Mouse (Mus musculus) heart, adult 2 months (tissue): ENCODE data around the gene Pbld2. TPM values are rescaled to one million over a fixed set of nuclear protein-coding genes. Genes with fewer than 3 reads are reported as not detected.

Source experiments
- DNase-seq, 2 experiments: peaks; one replicate each; pipeline ENCODE4 v3.0.0; 2021
- H3K27ac ChIP-seq: fragments of 200-600 bp; 2 replicates; pipeline ENCODE4 v1.8.1; 2022
- H3K27me3 ChIP-seq: fragments of 200-500 bp; 2 replicates; pipeline ENCODE4 v1.6.1; 2012; ENCODE audit warnings: mild to moderate bottlenecking, low read length, inconsistent platforms, mixed read lengths; ENCODE audit not compliant: control insufficient read depth, insufficient read depth
- H3K36me3 ChIP-seq: fragments of 200-500 bp; 2 replicates; pipeline ENCODE4 v1.6.1; 2012; ENCODE audit warnings: low read length, inconsistent platforms; ENCODE audit not compliant: control insufficient read depth, insufficient read depth
- H3K4me1 ChIP-seq: fragments of 200-500 bp; 2 replicates; pipeline ENCODE4 v1.6.1; 2011; ENCODE audit warnings: low read length; ENCODE audit not compliant: control insufficient read depth, insufficient read depth
- H3K4me3 ChIP-seq: fragments of 200-600 bp; 2 replicates; pipeline ENCODE4 v1.8.1; 2022
- H3K79me2 ChIP-seq: fragments of 200-500 bp; replicated peaks from 2 replicates; pipeline ENCODE4 v1.6.1; 2012; ENCODE audit warnings: mild to moderate bottlenecking, inconsistent platforms, low read length, moderate library complexity, mixed read lengths; ENCODE audit not compliant: control insufficient read depth, insufficient read depth
- H3K9ac ChIP-seq: fragments of 200-500 bp; 2 replicates; pipeline ENCODE4 v1.6.1; 2012; ENCODE audit warnings: low read depth, mild to moderate bottlenecking, control low read depth, inconsistent platforms, low read length, mixed read lengths
- CTCF ChIP-seq: fragments of 200-600 bp; IDR thresholded peaks from 2 replicates; pipeline ENCODE4 v1.8.1; 2022; ENCODE audit warnings: antibody characterized with exemption, mild to moderate bottlenecking, moderate library complexity
- EP300 ChIP-seq: fragments of 200-500 bp; IDR thresholded peaks from 2 replicates; pipeline ENCODE4 v1.6.1; 2011; ENCODE audit warnings: low read depth, low read length, control low read depth; ENCODE audit not compliant: insufficient read depth
- POLR2A ChIP-seq: fragments of 200-500 bp; IDR thresholded peaks from 2 replicates; pipeline ENCODE4 v1.6.1; 2011; ENCODE audit warnings: mild to moderate bottlenecking, low read depth, low read length, control low read depth; ENCODE audit not compliant: insufficient read depth
- WGBS: fragments of 180-500 bp; shearing (Covaris S2); methylation state at CpG from one replicate; pipeline ENCODE4 v1.1.7; 2018; 5-methylcytosine and 5-hydroxymethylcytosine counted together
- intact Hi-C: fragments of 180-260 bp; cut with DNase I; formaldehyde crosslinking; loops from one replicate; pipeline ENCODE4 v1.15.1; 2025
- polyA plus RNA-seq: library from polyadenylated mRNA; depleted of rRNA; stranded (reverse); fragments of >200 nt; gene quantifications from 2 replicates; pipeline ENCODE4 v1.2.3, GENCODE M21; 2012
- total RNA-seq, 2 experiments: library from RNA; stranded (reverse); gene quantifications; 2 replicates each; pipeline ENCODE4 v1.2.3; 2021

Pbld2 gene
- total and polyA plus RNA-seq, 3 experiments: 0.98 to 9.9 (median 7.6) TPM

DNA sequence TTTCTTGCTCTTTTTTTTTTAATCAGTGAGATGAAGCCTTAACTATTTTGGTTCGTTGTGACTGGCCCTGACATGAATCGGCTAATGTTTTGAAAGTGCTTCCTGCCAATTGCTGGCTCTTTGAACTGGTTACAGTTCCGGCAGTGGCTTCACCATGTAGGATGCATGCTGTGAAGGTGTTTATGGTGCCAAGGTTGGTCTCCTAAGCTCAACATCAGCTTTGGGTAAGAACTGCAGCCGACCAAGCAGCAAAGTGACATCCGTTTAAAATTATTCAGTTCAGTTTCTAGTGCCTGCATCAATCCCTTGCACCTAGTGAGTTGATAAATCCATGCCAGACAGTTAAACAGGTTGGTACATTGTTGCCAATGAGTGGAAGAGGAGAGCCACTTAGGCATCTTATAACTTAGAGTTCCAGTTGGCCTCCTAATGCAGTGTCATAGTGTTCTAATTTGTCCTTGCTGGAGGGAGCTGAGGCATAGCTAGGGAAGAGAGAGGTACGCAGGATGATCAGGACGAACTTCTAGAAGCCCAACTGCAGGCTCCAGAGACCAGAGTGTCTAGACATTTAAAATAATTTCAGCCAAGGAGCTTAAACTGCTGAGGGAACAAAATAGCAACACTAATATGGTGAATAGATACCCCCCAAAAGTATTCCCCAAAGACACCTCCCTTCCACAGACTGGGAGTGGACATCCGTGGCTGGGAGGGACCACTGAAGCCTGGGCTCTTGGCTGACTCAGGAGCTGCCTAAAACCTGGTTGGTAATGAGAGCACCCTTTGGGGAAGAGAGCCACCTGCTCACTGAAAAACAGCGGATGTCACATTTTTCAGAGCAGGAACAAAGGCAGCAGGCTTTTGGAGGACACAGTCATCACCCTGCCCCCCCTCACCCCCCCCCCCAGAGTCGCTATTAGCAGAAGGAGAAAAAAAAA lies 68.8 kb downstream of the Pbld2 start:
- H3K36me3 ChIP-seq: no peaks in the 10 kb centered on the region
- no peak overlapping the region for H3K27ac ChIP-seq
- WGBS: 66% methylated on average over 10 of the region's 10 CpGs
- H3K9ac ChIP-seq: no peak overlapping the region
- H3K4me1 ChIP-seq: peaks cover 2% of the 10 kb centered on the region; the same call in 1 of the 2 replicates
- no peak for DNase-seq
- no peaks in the 10 kb centered on the region for H3K27me3 ChIP-seq
- intact Hi-C loops: no loop called here
- no peak overlapping the region for H3K4me3 ChIP-seq
- TF ChIP-seq EP300 (no peak), POLR2A (no peak)
- H3K79me2 ChIP-seq: no peaks in the 10 kb centered on the region

GRCm38 (mm10) chr10:63096757-63097156 lies 72.6 kb downstream of the Pbld2 start:
- Histone ChIP-seq H3K36me3 (no peaks in the 10 kb centered on the region), H3K4me3 (no peak overlapping the region), H3K27ac (no peak overlapping the region), H3K79me2 (no peaks in the 10 kb centered on the region), H3K4me1 (no peaks in the 10 kb centered on the region), H3K27me3 (peaks cover 2% of the 10 kb centered on the region; the same call in 1 of the 2 replicates), H3K9ac (no peak overlapping the region)
- 80% methylated on average over 2 of the region's 2 CpGs for WGBS
- intact Hi-C loops: no loop called here
- TF ChIP-seq EP300: no peak
- TF ChIP-seq POLR2A: no peak
- no peak for TF ChIP-seq CTCF
- DNase-seq: no peak

DNA sequence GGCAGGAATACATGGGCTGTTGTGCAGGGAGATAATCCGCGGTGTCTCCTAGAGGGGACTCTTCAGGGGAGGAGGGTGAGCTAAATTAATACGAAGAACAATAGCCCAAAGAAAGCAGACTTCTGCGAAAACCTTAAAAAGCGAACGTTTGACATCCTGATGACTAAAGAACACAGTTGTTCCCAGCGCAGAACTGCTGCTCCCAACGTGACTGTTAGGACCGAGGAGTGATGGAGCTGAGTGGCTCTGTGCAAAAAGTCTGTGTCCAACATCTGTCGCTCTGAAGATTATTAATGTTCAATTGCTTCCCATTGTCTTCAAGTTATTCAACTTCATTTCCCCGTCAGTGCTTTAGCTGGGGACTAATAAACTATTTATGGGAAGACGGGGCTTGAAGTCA lies 74.1 kb downstream of the Pbld2 start:
- no peak overlapping the region for H3K4me3 ChIP-seq
- H3K27me3 ChIP-seq: peaks cover 2% of the 10 kb centered on the region; the same call in 1 of the 2 replicates
- WGBS: 75% methylated on average over 12 of the region's 12 CpGs

GRCm38 (mm10) chr10:63099521-63099920 lies 75.4 kb downstream of the Pbld2 start, which contains the start of gene Atoh7:
TSS of gene Atoh7 (plus strand) at chr10:63099651.
- no peak for TF ChIP-seq POLR2A
- TF ChIP-seq CTCF: no peak
- no peak for TF ChIP-seq EP300
- 17% methylated on average over 16 of the region's 16 CpGs for WGBS
- Histone ChIP-seq H3K79me2 (no peaks in the 10 kb centered on the region), H3K4me3 (peak within 1 kb of the TSS; percentile 38), H3K36me3 (no peaks in the 10 kb centered on the region), H3K4me1 (no peaks in the 10 kb centered on the region), H3K27me3 (peaks cover 2% of the 10 kb centered on the region; the same call in 1 of the 2 replicates), H3K27ac (no peak within 1 kb of the TSS), H3K9ac (no peak within 1 kb of the TSS; the same call in 1 of the 2 replicates)
- DNase-seq: no peak
- intact Hi-C loops: no loop called here

More for the DNA sequence above, 74.1 kb downstream of the Pbld2 start:
- intact Hi-C loops: no loop called here
- DNase-seq: no peak
- Histone ChIP-seq H3K79me2 (no peaks in the 10 kb centered on the region), H3K4me1 (no peaks in the 10 kb centered on the region), H3K9ac (no peak overlapping the region), H3K36me3 (no peaks in the 10 kb centered on the region), H3K27ac (no peak overlapping the region)
- no peak for TF ChIP-seq EP300
- no peak for TF ChIP-seq POLR2A
- no peak for TF ChIP-seq CTCF

GRCm38 (mm10) chr10:63099941-63100562 lies 75.9 kb downstream of the Pbld2 start:
- intact Hi-C loops: no loop called here
- Histone ChIP-seq H3K27me3 (peaks cover 2% of the 10 kb centered on the region; the same call in 1 of the 2 replicates), H3K4me3 (peak overlapping the region; percentile 38), H3K9ac (no peak overlapping the region; the same call in 1 of the 2 replicates), H3K27ac (no peak overlapping the region), H3K36me3 (no peaks in the 10 kb centered on the region), H3K4me1 (no peaks in the 10 kb centered on the region), H3K79me2 (no peaks in the 10 kb centered on the region)
- peak; percentile 31 to 35 for DNase-seq
- no peak for TF ChIP-seq POLR2A
- TF ChIP-seq CTCF: no peak
- no peak for TF ChIP-seq EP300
- WGBS: 1% methylated on average over 62 of the region's 62 CpGs
